Comparison of ENCODE assay signal across 26 mouse cellular contexts in the genomic region with DNA sequence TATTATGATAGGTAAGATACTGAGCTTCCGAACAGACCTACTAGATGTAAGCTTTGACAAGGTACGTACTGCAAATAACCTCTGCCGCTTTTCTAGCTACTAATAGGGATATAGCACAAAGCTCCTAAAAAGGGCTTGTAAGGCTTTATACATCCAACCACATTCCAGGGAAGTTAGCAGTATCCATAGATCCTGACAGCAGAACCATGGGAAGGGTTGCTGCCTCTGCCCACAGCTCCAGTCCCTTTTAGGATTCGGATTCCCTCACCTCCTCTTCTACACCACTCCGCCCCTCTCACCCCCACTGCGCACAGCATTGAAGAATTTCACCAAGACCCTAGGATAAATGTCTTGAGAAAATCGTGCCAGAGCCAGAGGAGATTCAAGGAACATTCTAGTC. TPM values are rescaled to one million over a fixed set of nuclear protein-coding genes. Genes with fewer than 3 reads are reported as not detected.
DNase-seq lines count a peak whose midpoint lies in the region; ATAC-seq lines count a peak whose summit lies in the region.
"Had no signal": no experiment of that assay in that cellular context is flagged by ENCODE, and none has a peak within 500 bp of the region (broad histone marks: within the 10 kb centered on the region; RNA-seq: fewer than 3 reads in every experiment).

No protein-coding gene starts in this region.

- H3K4me2 ChIP-seq in embryonic facial prominence, embryonic 13.5 days: peak overlapping the region; percentile 7; the same call in 1 of the 2 replicates
- H3K4me2 ChIP-seq in forebrain, embryonic 15.5 days (replicated peaks): peak overlapping the region; percentile 32
- H3K4me2 ChIP-seq in hindbrain, embryonic 11.5 days (replicated peaks; ENCODE audit: low read depth, low read length): no peak overlapping the region
- H3K4me2 ChIP-seq in hindbrain, embryonic 13.5 days: no peak overlapping the region
- H3K4me2 ChIP-seq: embryonic facial prominence, embryonic 15.5 days; heart, embryonic 13.5 days had no signal

- H3K36me3 ChIP-seq in embryonic facial prominence, embryonic 13.5 days: no peaks in the 10 kb centered on the region
- peaks cover 4% of the 10 kb centered on the region; the same call in 1 of the 2 replicates for H3K36me3 ChIP-seq in embryonic facial prominence, embryonic 10.5 days (replicated peaks)
- H3K36me3 ChIP-seq in forebrain, embryonic 15.5 days: no peaks in the 10 kb centered on the region
- no peaks in the 10 kb centered on the region for H3K36me3 ChIP-seq in forebrain, embryonic 10.5 days (replicated peaks)
- no peaks in the 10 kb centered on the region for H3K36me3 ChIP-seq in hindbrain, embryonic 11.5 days (ENCODE audit: control insufficient read depth, insufficient read depth, low read length)
- H3K36me3 ChIP-seq in hindbrain, embryonic 13.5 days: no peaks in the 10 kb centered on the region
- H3K36me3 ChIP-seq: embryonic facial prominence, embryonic 15.5 days; G1E; heart, embryonic 10.5 days; heart, embryonic 13.5 days; hindbrain, embryonic 15.5 days had no signal

- no peaks in the 10 kb centered on the region for H3K9me3 ChIP-seq in embryonic facial prominence, embryonic 13.5 days
- no peaks in the 10 kb centered on the region for H3K9me3 ChIP-seq in embryonic facial prominence, embryonic 10.5 days
- H3K9me3 ChIP-seq in forebrain, embryonic 15.5 days: no peaks in the 10 kb centered on the region
- no peaks in the 10 kb centered on the region for H3K9me3 ChIP-seq in forebrain, embryonic 10.5 days
- no peaks in the 10 kb centered on the region for H3K9me3 ChIP-seq in hindbrain, embryonic 11.5 days (ENCODE audit: control insufficient read depth, low read length)
- no peaks in the 10 kb centered on the region for H3K9me3 ChIP-seq in hindbrain, embryonic 13.5 days
- H3K9me3 ChIP-seq: embryonic facial prominence, embryonic 15.5 days; G1E; heart, embryonic 10.5 days; heart, embryonic 13.5 days; hindbrain, embryonic 15.5 days had no signal

- ATAC-seq in embryonic facial prominence, embryonic 13.5 days (ENCODE audit: insufficient number of reproducible peaks, insufficient read depth, low FRiP score, low TSS enrichment, low read depth): no peak
- no peak for ATAC-seq in forebrain, embryonic 15.5 days (replicated peaks)
- ATAC-seq in hindbrain, embryonic 11.5 days (ENCODE audit: low FRiP score): no peak
- no peak for ATAC-seq in hindbrain, embryonic 13.5 days (ENCODE audit: low FRiP score)
- ATAC-seq: intestine, postnatal 0 days had no signal

- peak overlapping the region; percentile 48 for H3K27ac ChIP-seq in embryonic facial prominence, embryonic 13.5 days
- no peak overlapping the region for H3K27ac ChIP-seq in embryonic facial prominence, embryonic 10.5 days (replicated peaks)
- no peak overlapping the region for H3K27ac ChIP-seq in forebrain, embryonic 15.5 days (replicated peaks)
- H3K27ac ChIP-seq in forebrain, embryonic 10.5 days: no peak overlapping the region
- no peak overlapping the region for H3K27ac ChIP-seq in hindbrain, embryonic 11.5 days (ENCODE audit: low read depth, low read length)
- no peak overlapping the region for H3K27ac ChIP-seq in hindbrain, embryonic 13.5 days
- H3K27ac ChIP-seq: embryonic facial prominence, embryonic 15.5 days; heart, adult 2 months; heart, embryonic 10.5 days; heart, embryonic 13.5 days; hindbrain, embryonic 15.5 days had no signal

- no peak overlapping the region for H3K4me3 ChIP-seq in embryonic facial prominence, embryonic 13.5 days
- H3K4me3 ChIP-seq in embryonic facial prominence, embryonic 10.5 days: no peak overlapping the region
- no peak overlapping the region for H3K4me3 ChIP-seq in forebrain, embryonic 15.5 days
- no peak overlapping the region for H3K4me3 ChIP-seq in forebrain, embryonic 10.5 days
- H3K4me3 ChIP-seq in hindbrain, embryonic 11.5 days (ENCODE audit: low read depth, low read length): no peak overlapping the region
- no peak overlapping the region for H3K4me3 ChIP-seq in hindbrain, embryonic 13.5 days
- H3K4me3 ChIP-seq: embryonic facial prominence, embryonic 15.5 days; heart, adult 2 months; heart, embryonic 10.5 days; heart, embryonic 13.5 days had no signal

- peaks cover 99% of the 10 kb centered on the region for H3K27me3 ChIP-seq in embryonic facial prominence, embryonic 13.5 days
- H3K27me3 ChIP-seq in embryonic facial prominence, embryonic 10.5 days (replicated peaks; ENCODE audit: low read depth, poor library complexity, severe bottlenecking): peaks cover 100% of the 10 kb centered on the region
- peaks cover 99% of the 10 kb centered on the region for H3K27me3 ChIP-seq in forebrain, embryonic 15.5 days
- peaks cover 100% of the 10 kb centered on the region for H3K27me3 ChIP-seq in forebrain, embryonic 10.5 days (ENCODE audit: poor library complexity, severe bottlenecking)
- peaks cover 88% of the 10 kb centered on the region for H3K27me3 ChIP-seq in hindbrain, embryonic 11.5 days (ENCODE audit: control insufficient read depth, insufficient read depth, low read length)
- H3K27me3 ChIP-seq in hindbrain, embryonic 13.5 days: peaks cover 100% of the 10 kb centered on the region
- H3K27me3 ChIP-seq: Patski had no signal

- H3K4me1 ChIP-seq in embryonic facial prominence, embryonic 13.5 days: peaks cover 46% of the 10 kb centered on the region
- H3K4me1 ChIP-seq in embryonic facial prominence, embryonic 10.5 days: peaks cover 34% of the 10 kb centered on the region
- peaks cover 23% of the 10 kb centered on the region for H3K4me1 ChIP-seq in forebrain, embryonic 15.5 days
- H3K4me1 ChIP-seq in forebrain, embryonic 10.5 days: peaks cover 24% of the 10 kb centered on the region
- H3K4me1 ChIP-seq in hindbrain, embryonic 11.5 days (replicated peaks; ENCODE audit: control insufficient read depth, insufficient read depth, low read length): peaks cover 8% of the 10 kb centered on the region; the same call in 1 of the 2 replicates
- peaks cover 19% of the 10 kb centered on the region for H3K4me1 ChIP-seq in hindbrain, embryonic 13.5 days (replicated peaks)

- H3K9ac ChIP-seq in embryonic facial prominence, embryonic 13.5 days: no peak overlapping the region
- no peak overlapping the region for H3K9ac ChIP-seq in forebrain, embryonic 15.5 days (replicated peaks)
- no peak overlapping the region for H3K9ac ChIP-seq in hindbrain, embryonic 11.5 days (ENCODE audit: low read depth, low read length)
- H3K9ac ChIP-seq in hindbrain, embryonic 13.5 days: no peak overlapping the region
- H3K9ac ChIP-seq: embryonic facial prominence, embryonic 15.5 days; heart, embryonic 13.5 days; hindbrain, embryonic 15.5 days had no signal

- DNase-seq in embryonic facial prominence, embryonic 10.5 days (ENCODE audit: low spot score): no peak
- DNase-seq in forebrain, embryonic 10.5 days (ENCODE audit: extremely low spot score, low spot score): no peak
- DNase-seq in hindbrain, embryonic 11.5 days (ENCODE audit: low spot score): peak; percentile 46
- DNase-seq: adrenal gland, postnatal 10 days; adrenal gland, postnatal 36 days; B cell, adult 2 months; cerebellum, adult 18-20 months; cerebellum, adult 9-10 months; cerebellum, postnatal 14 days; gastrocnemius, postnatal 10 days; gastrocnemius, postnatal 36 days; heart, adult 2 months; heart, postnatal 14 days; heart, postnatal 4 days had no signal

- 24% methylated on average over 7 of the region's 7 CpGs for WGBS in embryonic facial prominence, embryonic 13.5 days
- WGBS in embryonic facial prominence, embryonic 10.5 days: 16% methylated on average over 7 of the region's 7 CpGs
- 14% methylated on average over 7 of the region's 7 CpGs for WGBS in forebrain, embryonic 15.5 days
- WGBS in forebrain, embryonic 10.5 days: 14% methylated on average over 7 of the region's 7 CpGs
- WGBS in hindbrain, embryonic 11.5 days: 9% methylated on average over 7 of the region's 7 CpGs
- 16% methylated on average over 7 of the region's 7 CpGs for WGBS in hindbrain, embryonic 13.5 days

RNA-seq across cellular contexts. Expression of a gene that starts 11.9 kb away (rescaled TPM):
- 13.7 and 13.8 TPM in 2 replicates for polyA plus RNA-seq in embryonic facial prominence, embryonic 13.5 days (2015; fragmentation: Nextera tagmentation; extraction: Ambion mirVana)
- polyA plus RNA-seq in embryonic facial prominence, embryonic 10.5 days (2016; fragmentation: Nextera tagmentation; extraction: Ambion mirVana): 13.5 and 16.1 TPM in 2 replicates
- polyA plus RNA-seq in forebrain, embryonic 15.5 days (2015; fragmentation: Nextera tagmentation; extraction: Ambion mirVana): 36.3 and 36.8 TPM in 2 replicates
- 2.2 and 2.8 TPM in 2 replicates for polyA plus RNA-seq in forebrain, embryonic 10.5 days (2016; fragmentation: Nextera tagmentation; extraction: Ambion mirVana)
- 0.93 and 1.3 TPM in 2 replicates for polyA plus RNA-seq in hindbrain, embryonic 11.5 days (2014; fragmentation: Nextera tagmentation; extraction: Ambion mirVana)
- polyA plus RNA-seq in hindbrain, embryonic 13.5 days (2015; fragmentation: Nextera tagmentation; extraction: Ambion mirVana): 0.73 and 0.78 TPM in 2 replicates
- polyA plus RNA-seq: G1E had no signal

RNA-seq across cellular contexts. Expression of a gene that starts 42.9 kb away (rescaled TPM):
- polyA plus RNA-seq in embryonic facial prominence, embryonic 13.5 days (2015; fragmentation: Nextera tagmentation; extraction: Ambion mirVana): 27.6 and 34.7 TPM in 2 replicates
- polyA plus RNA-seq in embryonic facial prominence, embryonic 10.5 days (2016; fragmentation: Nextera tagmentation; extraction: Ambion mirVana): 30.6 and 34.1 TPM in 2 replicates
- polyA plus RNA-seq in forebrain, embryonic 15.5 days (2015; fragmentation: Nextera tagmentation; extraction: Ambion mirVana): 21.4 and 24.1 TPM in 2 replicates
- polyA plus RNA-seq in forebrain, embryonic 10.5 days (2016; fragmentation: Nextera tagmentation; extraction: Ambion mirVana): 24.2 and 28.7 TPM in 2 replicates
- polyA plus RNA-seq in hindbrain, embryonic 11.5 days (2014; fragmentation: Nextera tagmentation; extraction: Ambion mirVana): 29.7 and 35.9 TPM in 2 replicates
- polyA plus RNA-seq in hindbrain, embryonic 13.5 days (2015; fragmentation: Nextera tagmentation; extraction: Ambion mirVana): 23.8 and 27.2 TPM in 2 replicates

RNA-seq across cellular contexts. Expression of a gene that starts 43.3 kb away (rescaled TPM):
- 82.8 and 85.6 TPM in 2 replicates for polyA plus RNA-seq in embryonic facial prominence, embryonic 13.5 days (2015; fragmentation: Nextera tagmentation; extraction: Ambion mirVana)
- polyA plus RNA-seq in embryonic facial prominence, embryonic 10.5 days (2016; fragmentation: Nextera tagmentation; extraction: Ambion mirVana): 83.8 and 88.6 TPM in 2 replicates
- 149 and 164 TPM in 2 replicates for polyA plus RNA-seq in forebrain, embryonic 15.5 days (2015; fragmentation: Nextera tagmentation; extraction: Ambion mirVana)
- polyA plus RNA-seq in forebrain, embryonic 10.5 days (2016; fragmentation: Nextera tagmentation; extraction: Ambion mirVana): 71.8 and 72.1 TPM in 2 replicates
- 121 and 131 TPM in 2 replicates for polyA plus RNA-seq in hindbrain, embryonic 11.5 days (2014; fragmentation: Nextera tagmentation; extraction: Ambion mirVana)
- polyA plus RNA-seq in hindbrain, embryonic 13.5 days (2015; fragmentation: Nextera tagmentation; extraction: Ambion mirVana): 142 and 148 TPM in 2 replicates

RNA-seq across cellular contexts. Expression of a gene that starts 44.0 kb away (rescaled TPM):
- 0.78 TPM in 1 of 2 replicates, not detected in the other for polyA plus RNA-seq in embryonic facial prominence, embryonic 13.5 days (2015; fragmentation: Nextera tagmentation; extraction: Ambion mirVana)
- 0.29 and 0.74 TPM in 2 replicates for polyA plus RNA-seq in embryonic facial prominence, embryonic 10.5 days (2016; fragmentation: Nextera tagmentation; extraction: Ambion mirVana)
- 1.7 and 2.5 TPM in 2 replicates for polyA plus RNA-seq in forebrain, embryonic 15.5 days (2015; fragmentation: Nextera tagmentation; extraction: Ambion mirVana)
- 0.56 TPM in 1 of 2 replicates, not detected in the other for polyA plus RNA-seq in forebrain, embryonic 10.5 days (2016; fragmentation: Nextera tagmentation; extraction: Ambion mirVana)
- polyA plus RNA-seq in hindbrain, embryonic 11.5 days (2014; fragmentation: Nextera tagmentation; extraction: Ambion mirVana): 3.6 and 4.0 TPM in 2 replicates
- polyA plus RNA-seq in hindbrain, embryonic 13.5 days (2015; fragmentation: Nextera tagmentation; extraction: Ambion mirVana): 1.9 and 5.7 TPM in 2 replicates
- polyA plus RNA-seq: embryonic facial prominence, embryonic 11.5 days; G1E; heart, embryonic 10.5 days; heart, embryonic 13.5 days; intestine, embryonic 14.5 days; intestine, postnatal 0 days had no signal

RNA-seq across cellular contexts. Expression of a gene that starts 44.1 kb away (rescaled TPM):
- 207 and 220 TPM in 2 replicates for polyA plus RNA-seq in embryonic facial prominence, embryonic 13.5 days (2015; fragmentation: Nextera tagmentation; extraction: Ambion mirVana)
- polyA plus RNA-seq in embryonic facial prominence, embryonic 10.5 days (2016; fragmentation: Nextera tagmentation; extraction: Ambion mirVana): 203 and 215 TPM in 2 replicates
- 259 and 263 TPM in 2 replicates for polyA plus RNA-seq in forebrain, embryonic 15.5 days (2015; fragmentation: Nextera tagmentation; extraction: Ambion mirVana)
- polyA plus RNA-seq in forebrain, embryonic 10.5 days (2016; fragmentation: Nextera tagmentation; extraction: Ambion mirVana): 189 and 195 TPM in 2 replicates
- 196 and 198 TPM in 2 replicates for polyA plus RNA-seq in hindbrain, embryonic 11.5 days (2014; fragmentation: Nextera tagmentation; extraction: Ambion mirVana)
- 261 and 262 TPM in 2 replicates for polyA plus RNA-seq in hindbrain, embryonic 13.5 days (2015; fragmentation: Nextera tagmentation; extraction: Ambion mirVana)

Comparison
In these comparisons a context has a peak if more than half of its experiments do, and no peak if none do; other contexts are left out.
1. H3K4me2 ChIP-seq: peak in embryonic facial prominence, embryonic 13.5 days (single experiment) and forebrain, embryonic 15.5 days (single experiment); none in hindbrain, embryonic 11.5 days (single experiment) and hindbrain, embryonic 13.5 days (single experiment).